Mouse (Mus musculus) T-helper 1 cell (primary cell): ENCODE data around the gene Npy2r.

Source experiments
- in situ Hi-C: fragments of 300-600 bp; cut with MboI, MseI; formaldehyde crosslinking; loops from one replicate; pipeline ENCODE4 v1.15.1; 2025; ENCODE audit warnings: high pct_unique_total_duplicates

Npy2r gene

DNA sequence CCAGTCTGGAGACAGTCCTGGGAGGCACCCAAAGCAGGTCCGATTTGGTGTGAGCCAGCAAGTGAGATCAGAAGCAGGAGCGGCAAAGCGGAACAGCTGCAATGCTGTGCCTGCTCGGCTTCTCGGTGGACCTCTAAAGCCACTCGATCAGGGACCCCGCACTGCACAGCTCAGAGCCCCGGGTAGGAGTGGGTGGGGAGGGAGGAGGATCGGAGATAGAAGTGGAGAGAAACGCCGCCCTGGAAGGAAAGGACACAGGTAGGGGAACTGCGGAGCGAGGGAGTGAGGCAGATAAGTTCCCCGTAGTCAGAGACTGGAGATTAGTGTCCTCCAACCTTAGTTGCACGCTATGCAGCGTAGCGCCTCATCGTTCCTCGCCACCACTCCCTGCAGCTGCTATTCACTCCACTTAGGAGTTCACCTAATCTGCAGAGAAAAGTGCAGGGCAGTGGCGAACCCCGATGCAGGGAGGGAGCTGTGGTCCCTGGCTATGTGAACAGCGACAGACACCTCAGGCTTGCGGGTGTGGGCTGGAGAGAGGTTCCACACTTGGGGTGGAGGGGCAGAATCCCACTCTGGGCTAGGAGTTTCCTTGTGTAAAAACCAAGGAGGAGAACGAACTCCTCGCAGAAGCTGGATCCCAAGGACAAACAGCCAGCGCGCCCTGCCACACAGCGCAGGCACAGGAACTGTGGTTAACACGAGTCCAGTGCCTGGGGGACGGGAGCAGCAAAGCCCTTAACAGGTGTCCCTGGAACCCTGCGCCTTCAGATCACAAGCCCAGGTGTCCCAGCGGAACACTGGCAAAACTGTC is at the start of gene Npy2r:
Gene Npy2r, minus strand, starts transcription at position 177 of the 814 bp plus-strand sequence.
- in situ Hi-C loops = no loop called here

- in situ Hi-C loops = no loop called here
Measured at GRCm38 (mm10) chr3:82557786-82558185, 9.9 kb upstream of the Npy2r start.

DNA sequence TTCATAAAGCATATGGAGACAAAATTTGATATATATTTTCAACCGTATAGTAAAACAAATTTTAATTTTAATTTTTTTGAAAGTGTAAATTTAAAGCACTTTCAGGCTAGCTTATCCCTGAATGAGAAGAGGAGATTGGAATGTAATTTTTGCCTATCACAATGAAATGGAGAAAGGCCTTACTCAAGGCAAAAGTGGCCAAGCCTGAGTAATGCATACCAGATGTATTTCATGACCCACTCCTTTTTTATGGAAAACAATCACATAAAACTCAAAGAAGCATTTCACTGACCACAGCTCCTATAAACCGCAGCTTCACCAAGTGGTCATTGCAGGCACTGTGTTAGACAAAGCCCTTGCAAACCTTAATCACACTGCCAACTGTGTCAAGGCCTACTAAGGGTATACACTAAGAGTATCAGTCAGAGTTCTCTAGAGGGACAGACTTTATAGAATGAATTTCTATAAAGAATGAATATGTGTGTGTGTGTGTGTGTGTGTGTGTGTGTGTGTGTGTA is 8.5 kb upstream of the Npy2r start:
- in situ Hi-C loops = no loop called here

DNA sequence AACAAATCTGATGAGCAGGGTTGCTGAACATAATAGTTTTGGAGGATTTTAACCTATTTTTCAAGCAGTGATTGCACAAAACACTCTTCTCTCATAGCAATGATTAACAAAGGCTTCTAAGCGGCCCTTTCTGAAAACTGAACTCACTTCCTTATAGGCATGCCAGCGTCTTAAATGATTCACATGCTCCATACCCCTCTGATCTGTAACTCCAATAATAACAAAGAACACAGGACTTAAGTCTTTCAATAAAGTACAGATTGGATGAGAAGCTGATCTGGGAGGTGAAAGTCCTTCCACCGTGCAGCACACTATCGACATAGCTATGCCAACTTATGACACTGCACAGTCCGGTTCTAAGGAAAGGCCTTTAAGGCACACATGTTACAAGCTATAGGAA is 2.0 kb upstream of the Npy2r start:
- in situ Hi-C loops = no loop called here

GRCm38 (mm10) chr3:82548753-82549152 is 869 bp upstream of the Npy2r start:
- in situ Hi-C loops = no loop called here

- in situ Hi-C loops = no loop called here
Measured at GRCm38 (mm10) chr3:82541449-82541848, 6.4 kb downstream of the Npy2r start.

- in situ Hi-C loops = no loop called here
Measured at GRCm38 (mm10) chr3:82539951-82540350, 7.9 kb downstream of the Npy2r start.

- in situ Hi-C loops = no loop called here
Measured at GRCm38 (mm10) chr3:82524792-82525191, 23.1 kb downstream of the Npy2r start.

GRCm38 (mm10) chr3:82498006-82498405 is 49.9 kb downstream of the Npy2r start:
- in situ Hi-C loops = no loop called here
